Mouse (Mus musculus) R1 (cell line): ENCODE data around the gene Slc12a5.

Experiments used
- DNase-seq: peaks from one replicate; pipeline ENCODE4 v3.0.0-alpha.2; 2018; ENCODE audit warnings: low read depth, low spot score

Gene Slc12a5

DNA sequence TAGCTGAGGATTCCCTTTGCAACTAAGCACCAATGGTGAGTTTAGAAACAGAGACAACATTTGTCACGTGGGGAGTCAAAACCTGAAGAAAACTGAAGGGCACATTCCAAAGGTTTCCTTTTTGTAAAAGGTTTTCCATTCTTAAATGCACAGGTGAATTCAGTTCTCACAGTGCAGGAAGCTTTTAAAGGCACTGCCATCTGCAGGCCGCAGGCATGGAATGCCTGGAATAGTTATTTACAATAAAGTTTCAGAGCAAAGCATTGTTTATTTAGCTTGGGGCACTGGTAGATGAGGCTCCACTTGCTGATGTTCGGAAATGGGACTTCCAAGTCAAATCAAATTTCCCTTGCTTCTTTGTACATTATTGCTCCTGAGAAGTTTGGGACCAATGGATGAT lies 71.9 kb downstream of the Slc12a5 start:
- DNase-seq: no peak

DNA sequence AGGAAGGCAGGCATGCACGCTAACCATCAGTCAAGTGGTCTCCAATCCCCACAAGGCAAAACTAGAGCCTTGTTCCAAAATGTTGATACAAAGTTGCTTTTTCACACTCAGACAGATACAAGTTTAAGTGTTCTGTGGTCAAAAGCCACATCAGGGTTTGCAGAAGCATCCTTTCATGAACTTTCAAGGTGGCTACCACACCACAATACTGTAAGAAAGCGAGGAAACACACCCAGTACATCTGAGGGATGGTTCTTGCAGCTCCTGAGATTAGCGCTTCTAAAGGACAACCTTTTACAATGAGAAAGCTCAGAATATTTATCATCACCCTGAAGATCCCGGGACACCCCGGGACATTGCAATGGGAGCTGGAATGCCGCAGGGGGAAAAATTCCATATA lies 72.7 kb downstream of the Slc12a5 start:
- no peak for DNase-seq

DNA sequence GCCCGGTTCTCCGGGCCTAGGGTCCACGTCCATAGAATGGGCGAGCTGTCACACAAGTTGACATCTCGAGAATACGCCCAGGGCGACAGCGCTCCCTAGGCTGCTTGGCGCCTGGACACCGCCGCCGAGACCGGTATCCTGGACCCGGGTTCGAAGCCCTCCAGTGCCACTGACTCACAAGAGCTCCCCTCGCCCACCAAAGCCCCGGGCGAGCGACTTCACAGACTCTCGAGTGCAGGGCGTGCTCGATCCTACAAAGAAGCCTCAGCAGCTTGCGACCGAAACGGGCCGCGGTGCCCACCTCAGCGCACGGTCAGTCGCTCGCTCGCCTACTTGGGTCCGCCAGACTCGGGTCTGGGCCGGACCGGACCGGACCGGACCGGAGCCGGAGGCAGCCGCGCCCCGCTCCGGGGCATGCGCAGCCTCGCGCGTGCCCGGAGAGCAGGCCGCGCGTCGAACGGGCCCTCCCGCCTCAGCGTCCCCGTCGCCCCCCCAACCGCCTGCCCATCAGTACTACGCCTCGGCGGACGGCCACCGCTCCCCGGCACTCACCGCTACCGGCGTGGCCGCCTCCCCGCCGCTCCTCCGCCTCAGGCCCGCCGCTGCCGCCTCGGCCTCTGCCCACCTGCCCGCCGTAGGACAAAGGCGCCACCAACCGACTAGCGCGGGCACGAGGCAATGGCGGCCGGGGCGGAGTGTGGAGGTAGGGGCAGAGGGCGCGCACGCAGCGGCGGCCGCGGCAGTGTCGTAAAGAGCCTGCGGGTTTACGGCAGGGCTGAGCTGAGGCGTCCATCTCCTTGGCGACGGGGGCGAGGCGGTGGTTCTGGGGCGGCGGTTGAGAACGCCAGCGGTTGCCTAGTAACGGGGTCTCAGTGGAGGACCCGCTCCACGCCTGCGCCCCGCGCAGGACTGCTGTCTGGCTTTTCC lies 73.8 kb downstream of the Slc12a5 start, which contains the start of gene Ncoa5:
Gene Ncoa5, minus strand, starts transcription at position 737 of the 927 bp plus-strand sequence.
- peak; percentile 99 for DNase-seq

DNA sequence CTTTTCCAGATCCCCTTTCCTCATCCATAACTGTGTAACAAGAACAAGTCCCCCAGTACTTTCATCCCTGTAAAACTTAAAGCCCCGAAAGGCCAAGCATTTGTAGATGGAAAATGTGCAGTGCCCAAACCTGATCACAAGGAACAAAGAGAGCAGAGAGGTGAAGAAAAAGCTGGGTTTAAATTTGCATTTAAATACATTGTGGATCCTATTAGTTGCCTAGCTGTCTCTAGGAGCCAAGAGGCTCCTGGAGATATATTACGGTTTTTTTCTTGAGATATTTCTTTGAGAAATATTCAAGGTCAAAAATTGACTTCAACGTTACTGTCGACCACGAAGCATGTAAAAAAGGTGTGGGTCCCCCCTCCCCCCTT lies 74.4 kb downstream of the Slc12a5 start:
- DNase-seq: no peak

DNA sequence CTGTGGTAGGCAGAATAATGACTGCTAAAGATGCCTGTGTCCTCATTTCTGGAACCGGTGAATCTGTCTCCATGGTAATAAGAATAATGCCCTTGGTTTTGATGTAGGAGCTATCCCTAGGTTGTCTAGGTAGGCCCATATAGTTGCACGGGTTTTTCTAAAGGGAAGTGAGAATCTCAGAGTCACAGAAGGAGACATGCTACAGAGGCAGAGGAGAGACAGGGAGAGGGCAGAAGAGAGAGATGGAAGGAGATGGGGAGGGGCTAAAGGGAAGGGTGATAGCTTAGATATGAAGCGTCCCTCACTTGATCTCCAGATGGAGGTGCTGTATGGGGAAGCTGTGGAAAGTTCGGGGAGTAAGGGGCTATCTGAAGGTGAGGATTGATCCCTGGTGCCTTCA lies 76.8 kb downstream of the Slc12a5 start:
- no peak for DNase-seq

DNA sequence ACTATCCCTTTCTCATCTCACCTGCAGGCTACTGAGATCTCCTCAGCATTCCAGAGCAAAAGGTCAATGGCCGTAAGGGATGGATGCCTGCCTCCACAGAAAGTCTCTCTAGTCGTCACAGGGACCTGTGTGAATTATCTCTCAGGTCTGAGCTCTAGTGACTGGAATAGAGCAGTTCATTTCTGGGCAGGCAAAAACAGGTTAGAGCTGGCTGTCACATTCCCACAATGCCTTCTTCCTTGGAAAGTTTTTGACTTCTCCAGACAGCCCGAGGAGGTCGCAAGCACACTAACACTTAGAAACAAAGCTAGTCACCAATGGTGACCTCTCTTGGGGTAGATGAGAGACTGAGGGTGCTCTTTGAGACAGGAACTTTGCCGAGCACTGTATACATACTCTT lies 81.5 kb downstream of the Slc12a5 start:
- DNase-seq: no peak

DNA sequence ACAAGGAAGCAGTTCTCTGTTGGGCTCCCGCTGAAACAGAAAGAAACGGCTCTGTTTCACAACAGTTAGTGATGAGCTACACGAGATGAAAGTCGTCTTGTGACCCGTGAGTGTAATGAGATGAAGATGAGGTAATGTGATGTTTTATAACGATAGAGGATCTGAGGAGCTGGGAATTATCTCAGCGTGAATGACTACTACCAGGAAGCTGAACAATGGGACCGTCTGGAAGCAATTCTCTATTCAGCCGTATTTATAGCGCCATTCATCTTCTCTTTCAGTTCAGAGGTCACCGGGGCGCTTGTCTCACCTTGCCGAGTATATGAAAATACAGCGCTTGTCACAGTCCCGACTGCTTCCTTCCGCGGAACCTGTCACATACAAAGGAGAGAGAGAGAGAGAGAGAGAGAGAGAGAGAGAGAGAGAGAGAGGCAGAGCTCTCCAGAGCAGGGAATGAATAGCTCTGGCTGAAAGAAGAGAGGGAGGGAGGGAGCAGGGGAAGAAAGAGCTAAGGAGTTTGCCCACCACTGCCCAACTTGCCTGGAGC lies 82.6 kb downstream of the Slc12a5 start:
- peak; percentile 50 for DNase-seq

DNA sequence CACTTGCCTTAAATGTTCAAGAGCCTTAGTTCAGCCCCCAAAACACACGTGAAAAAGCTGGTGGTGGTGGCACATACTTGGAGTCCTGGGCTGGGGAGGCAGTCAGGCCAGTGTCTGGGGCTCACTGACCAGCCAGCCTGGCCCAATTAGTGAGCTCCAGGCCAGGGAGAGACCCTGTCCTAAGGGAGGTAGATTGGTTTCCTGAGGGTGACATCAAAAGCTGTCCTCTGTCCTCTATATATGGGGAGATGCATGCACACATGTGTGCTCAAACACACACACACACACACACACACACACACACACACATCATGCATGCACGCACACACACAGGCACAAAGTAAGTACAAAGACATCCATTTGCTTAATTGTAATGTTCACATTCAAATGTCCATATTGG lies 83.1 kb downstream of the Slc12a5 start:
- no peak for DNase-seq

DNA sequence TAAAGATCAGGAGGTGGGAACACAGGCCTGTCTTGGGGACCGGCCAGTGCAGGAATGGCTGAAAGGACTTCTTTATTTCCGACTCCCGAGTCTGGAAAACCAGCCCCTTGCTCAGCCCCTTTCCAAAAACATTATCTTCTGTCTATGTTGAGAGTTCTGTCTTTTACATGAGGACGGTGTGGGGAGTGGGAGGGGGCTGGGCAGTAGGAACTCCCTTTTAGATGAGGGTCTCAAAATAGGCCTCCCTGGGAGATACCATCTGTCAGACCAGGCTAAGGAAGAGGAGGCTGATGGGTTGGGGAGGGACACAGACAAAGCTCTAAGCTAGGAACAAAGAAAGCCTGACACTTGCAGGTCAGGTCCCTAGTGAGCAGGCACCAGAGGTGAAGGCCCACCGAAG lies 88.4 kb downstream of the Slc12a5 start:
- no peak for DNase-seq
